Comparison of ENCODE assay signal across 7 mouse cellular contexts in the genomic region with DNA sequence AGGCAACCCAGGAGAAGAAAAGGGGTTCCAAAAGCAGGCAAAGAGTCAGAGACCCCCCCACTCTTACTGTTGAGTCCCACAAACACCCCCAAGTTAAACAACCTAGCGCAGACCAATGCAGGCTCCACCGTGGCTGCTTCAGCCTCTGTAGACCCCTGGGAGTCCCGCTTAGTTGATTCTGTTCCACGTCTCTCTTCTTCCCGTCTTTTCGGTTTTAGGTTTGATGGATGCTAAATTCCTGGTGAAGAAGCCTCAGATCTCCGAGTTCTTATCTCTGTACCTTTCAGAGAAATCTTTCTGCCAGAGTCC. TPM values are rescaled to one million over a fixed set of nuclear protein-coding genes. Genes with fewer than 3 reads are reported as not detected.
DNase-seq lines count a peak whose midpoint lies in the region; ATAC-seq and TF ChIP-seq lines count a peak whose summit lies in the region.

No protein-coding gene starts in this region.

- no peak overlapping the region for H3K9ac ChIP-seq in lung, postnatal 0 days (replicated peaks; ENCODE audit: low read depth)
- peak overlapping the region; percentile 38; the same call in 1 of the 2 replicates for H3K9ac ChIP-seq in forebrain, embryonic 12.5 days
- no peak overlapping the region for H3K9ac ChIP-seq in limb, embryonic 15.5 days
- peak overlapping the region; percentile 49 for H3K9ac ChIP-seq in stomach, embryonic 16.5 days (ENCODE audit: low read length)

- no peaks in the 10 kb centered on the region for H3K9me3 ChIP-seq in lung, postnatal 0 days (ENCODE audit: low read length)
- no peaks in the 10 kb centered on the region for H3K9me3 ChIP-seq in forebrain, embryonic 12.5 days
- H3K9me3 ChIP-seq in limb, embryonic 15.5 days, result no peaks in the 10 kb centered on the region
- H3K9me3 ChIP-seq in stomach, embryonic 16.5 days (replicated peaks; ENCODE audit: control insufficient read depth, low read length), result no peaks in the 10 kb centered on the region

- no peak for DNase-seq in lung, postnatal 0 days (ENCODE audit: low spot score)
- no peak for DNase-seq in lung, postnatal 25 days (ENCODE audit: low spot score)
- DNase-seq in left cerebral cortex, postnatal 4 days, result no peak
- DNase-seq in ovary, postnatal 10 days (ENCODE audit: low spot score), result no peak

- intact Hi-C loops in left cerebral cortex, postnatal 4 days (cut with DNase I), result no loop called here

- H3K4me3 ChIP-seq in lung, postnatal 0 days (ENCODE audit: low read depth, low read length), result peak overlapping the region; percentile 31
- H3K4me3 ChIP-seq in forebrain, embryonic 12.5 days (replicated peaks), result peak overlapping the region; percentile 28
- peak overlapping the region; percentile 32 for H3K4me3 ChIP-seq in limb, embryonic 15.5 days
- peak overlapping the region; percentile 43 for H3K4me3 ChIP-seq in stomach, embryonic 16.5 days (replicated peaks; ENCODE audit: low read length)

- peak overlapping the region; percentile 53 for H3K4me2 ChIP-seq in lung, postnatal 0 days (replicated peaks; ENCODE audit: low read depth, low read length)
- H3K4me2 ChIP-seq in forebrain, embryonic 12.5 days, result peak overlapping the region; percentile 56
- H3K4me2 ChIP-seq in limb, embryonic 15.5 days, result peak overlapping the region; percentile 52
- peak overlapping the region; percentile 64 for H3K4me2 ChIP-seq in stomach, embryonic 16.5 days (ENCODE audit: low read depth, low read length)

- no peak for TF ChIP-seq EP300 in lung, postnatal 0 days (IDR thresholded peaks at IDR 0.05)

- H3K36me3 ChIP-seq in lung, postnatal 0 days (ENCODE audit: insufficient read depth, low read length), result no peaks in the 10 kb centered on the region
- H3K36me3 ChIP-seq in forebrain, embryonic 12.5 days (replicated peaks), result no peaks in the 10 kb centered on the region
- H3K36me3 ChIP-seq in limb, embryonic 15.5 days, result no peaks in the 10 kb centered on the region
- H3K36me3 ChIP-seq in stomach, embryonic 16.5 days (ENCODE audit: control insufficient read depth, insufficient read depth, low read length), result no peaks in the 10 kb centered on the region

- ATAC-seq in lung, postnatal 0 days, result peak; percentile 25; the same call in 1 of the 2 replicates
- no peak for ATAC-seq in forebrain, embryonic 12.5 days (ENCODE audit: low FRiP score)
- ATAC-seq in limb, embryonic 15.5 days (ENCODE audit: insufficient number of reproducible peaks, low FRiP score, low TSS enrichment, low read depth), result no peak
- ATAC-seq in stomach, embryonic 16.5 days (ENCODE audit: insufficient read depth, low FRiP score), result no peak

- H3K27ac ChIP-seq in lung, postnatal 0 days (ENCODE audit: low read length), result peak overlapping the region; percentile 57
- no peak overlapping the region for H3K27ac ChIP-seq in forebrain, embryonic 12.5 days
- no peak overlapping the region for H3K27ac ChIP-seq in limb, embryonic 15.5 days
- H3K27ac ChIP-seq in stomach, embryonic 16.5 days (ENCODE audit: low read length), result no peak overlapping the region

- H3K27me3 ChIP-seq in lung, postnatal 0 days (replicated peaks; ENCODE audit: insufficient read depth, low read length), result no peaks in the 10 kb centered on the region
- peaks cover 14% of the 10 kb centered on the region for H3K27me3 ChIP-seq in forebrain, embryonic 12.5 days
- H3K27me3 ChIP-seq in limb, embryonic 15.5 days, result no peaks in the 10 kb centered on the region
- H3K27me3 ChIP-seq in stomach, embryonic 16.5 days (ENCODE audit: control insufficient read depth, insufficient read depth, low read length), result no peaks in the 10 kb centered on the region

- peaks cover 6% of the 10 kb centered on the region for H3K4me1 ChIP-seq in lung, postnatal 0 days (ENCODE audit: insufficient read depth, low read depth, low read length)
- peaks cover 19% of the 10 kb centered on the region for H3K4me1 ChIP-seq in forebrain, embryonic 12.5 days
- H3K4me1 ChIP-seq in limb, embryonic 15.5 days, result peaks cover 7% of the 10 kb centered on the region; the same call in 1 of the 2 replicates
- peaks cover 6% of the 10 kb centered on the region; the same call in 1 of the 2 replicates for H3K4me1 ChIP-seq in stomach, embryonic 16.5 days (ENCODE audit: control insufficient read depth, insufficient read depth, low read length)

- TF ChIP-seq CTCF in lung, postnatal 0 days (IDR thresholded peaks at IDR 0.05), result no peak

- WGBS in lung, postnatal 0 days, result 3% methylated on average over 7 of the region's 7 CpGs
- WGBS in forebrain, embryonic 12.5 days, result 6% methylated on average over 7 of the region's 7 CpGs
- WGBS in limb, embryonic 15.5 days, result 2% methylated on average over 7 of the region's 7 CpGs
- 2% methylated on average over 7 of the region's 7 CpGs for WGBS in stomach, embryonic 16.5 days

RNA-seq across cellular contexts. Expression of gene Map3k9, which starts 26.5 kb away (rescaled TPM):
- polyA plus RNA-seq in lung, postnatal 0 days (2015; fragmentation: Nextera tagmentation; extraction: Ambion mirVana), result 3.3 and 3.6 TPM in 2 replicates
- 5.3 and 5.7 TPM in 2 replicates for polyA plus RNA-seq in forebrain, embryonic 12.5 days (2016; fragmentation: Nextera tagmentation; extraction: Ambion mirVana)
- polyA plus RNA-seq in limb, embryonic 15.5 days (2015; fragmentation: Nextera tagmentation; extraction: Ambion mirVana), result 1.0 and 1.2 TPM in 2 replicates
- polyA plus RNA-seq in stomach, embryonic 16.5 days (2015; fragmentation: Nextera tagmentation; extraction: Ambion mirVana), result 1.7 and 1.8 TPM in 2 replicates
- total RNA-seq in left cerebral cortex, postnatal 4 days (2021), result 10 to 100 TPM; 86.1 to 90.5 TPM

RNA-seq across cellular contexts. Expression of gene Pcnx, which starts 52.3 kb away (rescaled TPM):
- polyA plus RNA-seq in lung, postnatal 0 days (2015; fragmentation: Nextera tagmentation; extraction: Ambion mirVana), result 12.8 and 13.5 TPM in 2 replicates
- polyA plus RNA-seq in forebrain, embryonic 12.5 days (2016; fragmentation: Nextera tagmentation; extraction: Ambion mirVana), result 12.9 and 17.3 TPM in 2 replicates
- polyA plus RNA-seq in limb, embryonic 15.5 days (2015; fragmentation: Nextera tagmentation; extraction: Ambion mirVana), result 9.4 and 11.6 TPM in 2 replicates
- polyA plus RNA-seq in stomach, embryonic 16.5 days (2015; fragmentation: Nextera tagmentation; extraction: Ambion mirVana), result 10.3 and 10.8 TPM in 2 replicates
- total RNA-seq in left cerebral cortex, postnatal 4 days (2021), result 100 to 1,000 TPM in 1 of 2 experiments, 10 to 100 TPM in 1; 92.7 to 107 TPM

Comparison
In these comparisons a context has a peak if more than half of its experiments do, and no peak if none do; other contexts are left out.
1. H3K9ac ChIP-seq: peak in forebrain, embryonic 12.5 days (single experiment) and stomach, embryonic 16.5 days (single experiment); none in lung, postnatal 0 days (single experiment) and limb, embryonic 15.5 days (single experiment).
2. Peak in every context shown above with its lines, with median percentiles within 50 percentile points of each other: H3K4me2 ChIP-seq and H3K4me3 ChIP-seq.